Mouse (Mus musculus): ENCODE data around the gene Lgr4. TPM values are rescaled to one million over a fixed set of nuclear protein-coding genes. Genes with fewer than 3 reads are reported as not detected.

The Lgr4 gene
- polyA plus RNA-seq, 1 experiment from 2014 or later = 8.1 TPM

GRCm38 (mm10) chr2:109904171-109904821 lies 13.2 kb upstream of the Lgr4 start:
- Histone ChIP-seq H3K9ac (no peak overlapping the region), H3K36me3 (replicated peaks) (peaks cover 7% of the 10 kb centered on the region; the same call in 1 of the 2 replicates), H3K4me1 (no peaks in the 10 kb centered on the region), H3K9me3 (no peaks in the 10 kb centered on the region), H3K27ac (no peak overlapping the region), H3K4me3 (no peak overlapping the region), H3K27me3 (replicated peaks) (no peaks in the 10 kb centered on the region), H3K4me2 (no peak overlapping the region)
- under 1% methylated on average over 7 of the region's 7 CpGs for WGBS
- ATAC-seq (replicated peaks) = peak; percentile 83

GRCm38 (mm10) chr2:109909122-109909521 lies 8.3 kb upstream of the Lgr4 start:
- Histone ChIP-seq H3K4me1 (no peaks in the 10 kb centered on the region), H3K9me3 (no peaks in the 10 kb centered on the region), H3K9ac (no peak overlapping the region), H3K27ac (no peak overlapping the region), H3K4me2 (no peak overlapping the region), H3K36me3 (replicated peaks) (no peaks in the 10 kb centered on the region), H3K27me3 (replicated peaks) (no peaks in the 10 kb centered on the region), H3K4me3 (no peak overlapping the region)
- WGBS = 75% methylated on average over 2 of the region's 2 CpGs
- ATAC-seq (replicated peaks) = no peak

- ATAC-seq (replicated peaks) = no peak
- no peaks in the 10 kb centered on the region for H3K9me3 ChIP-seq
- no peak overlapping the region for H3K9ac ChIP-seq
- H3K4me2 ChIP-seq = no peak overlapping the region
- H3K36me3 ChIP-seq (replicated peaks) = no peaks in the 10 kb centered on the region
- H3K27ac ChIP-seq = no peak overlapping the region
- no peaks in the 10 kb centered on the region for H3K4me1 ChIP-seq
- no peaks in the 10 kb centered on the region for H3K27me3 ChIP-seq (replicated peaks)
- no peak overlapping the region for H3K4me3 ChIP-seq
- WGBS = 91% methylated on average over 8 of the region's 8 CpGs
Observed at GRCm38 (mm10) chr2:109912216-109912615, 5.2 kb upstream of the Lgr4 start.

- Histone ChIP-seq H3K4me2 (no peak overlapping the region), H3K27ac (no peak overlapping the region), H3K36me3 (replicated peaks) (no peaks in the 10 kb centered on the region), H3K27me3 (replicated peaks) (no peaks in the 10 kb centered on the region), H3K9ac (no peak overlapping the region), H3K4me1 (no peaks in the 10 kb centered on the region), H3K4me3 (no peak overlapping the region), H3K9me3 (no peaks in the 10 kb centered on the region)
- no peak for ATAC-seq (replicated peaks)
- 88% methylated on average over 12 of the region's 12 CpGs for WGBS
Observed at GRCm38 (mm10) chr2:109912766-109913165, 4.7 kb upstream of the Lgr4 start.

GRCm38 (mm10) chr2:109913241-109913640 lies 4.2 kb upstream of the Lgr4 start:
- Histone ChIP-seq H3K4me3 (no peak overlapping the region), H3K36me3 (replicated peaks) (no peaks in the 10 kb centered on the region), H3K4me2 (no peak overlapping the region), H3K9ac (no peak overlapping the region), H3K27me3 (replicated peaks) (no peaks in the 10 kb centered on the region), H3K9me3 (no peaks in the 10 kb centered on the region), H3K4me1 (peaks cover under 1% of the 10 kb centered on the region; the same call in 1 of the 2 replicates), H3K27ac (no peak overlapping the region)
- ATAC-seq (replicated peaks) = no peak
- 63% methylated on average over 8 of the region's 8 CpGs for WGBS

GRCm38 (mm10) chr2:109914601-109915000 lies 2.8 kb upstream of the Lgr4 start:
- Histone ChIP-seq H3K9ac (no peak overlapping the region), H3K4me3 (no peak overlapping the region), H3K9me3 (no peaks in the 10 kb centered on the region), H3K4me2 (no peak overlapping the region), H3K27me3 (replicated peaks) (no peaks in the 10 kb centered on the region), H3K27ac (no peak overlapping the region), H3K36me3 (replicated peaks) (no peaks in the 10 kb centered on the region), H3K4me1 (peaks cover 14% of the 10 kb centered on the region)
- no peak for ATAC-seq (replicated peaks)

- ATAC-seq (replicated peaks) = no peak
- Histone ChIP-seq H3K27me3 (replicated peaks) (no peaks in the 10 kb centered on the region), H3K27ac (peak overlapping the region; percentile 95; the same call in 1 of the 2 replicates), H3K36me3 (replicated peaks) (no peaks in the 10 kb centered on the region), H3K4me2 (peak overlapping the region; percentile 81), H3K4me3 (peak overlapping the region; percentile 96), H3K9ac (peak overlapping the region; percentile 87; the same call in 1 of the 2 replicates), H3K9me3 (no peaks in the 10 kb centered on the region), H3K4me1 (peaks cover 25% of the 10 kb centered on the region)
- 1% methylated on average over 11 of the region's 11 CpGs for WGBS
Observed at GRCm38 (mm10) chr2:109916782-109917495, 508 bp upstream of the Lgr4 start.

GRCm38 (mm10) chr2:109918592-109919262 lies 1.3 kb downstream of the Lgr4 start:
- Histone ChIP-seq H3K4me1 (peaks cover 25% of the 10 kb centered on the region), H3K4me2 (peak overlapping the region; percentile 81), H3K4me3 (peak overlapping the region; percentile 96), H3K36me3 (replicated peaks) (no peaks in the 10 kb centered on the region), H3K27ac (0 out of 2 replicates have a peak overlapping the region, but pooled peaks have one; percentile 95), H3K27me3 (replicated peaks) (no peaks in the 10 kb centered on the region), H3K9me3 (no peaks in the 10 kb centered on the region), H3K9ac (peak overlapping the region; percentile 87)
- 0 out of 2 replicates have a peak, but pooled peaks have one; percentile 2 for ATAC-seq (replicated peaks)
- WGBS = 7% methylated on average over 22 of the region's 22 CpGs

GRCm38 (mm10) chr2:109920471-109920870 lies 3.0 kb downstream of the Lgr4 start:
- Histone ChIP-seq H3K4me3 (no peak overlapping the region), H3K9ac (no peak overlapping the region), H3K4me1 (peaks cover 25% of the 10 kb centered on the region), H3K9me3 (no peaks in the 10 kb centered on the region), H3K36me3 (replicated peaks) (no peaks in the 10 kb centered on the region), H3K4me2 (peak overlapping the region; percentile 81), H3K27me3 (replicated peaks) (no peaks in the 10 kb centered on the region), H3K27ac (no peak overlapping the region)
- ATAC-seq (replicated peaks) = no peak
- WGBS = 71% methylated on average over 7 of the region's 7 CpGs

GRCm38 (mm10) chr2:109921298-109922035 lies 4.0 kb downstream of the Lgr4 start:
- H3K4me3 ChIP-seq = no peak overlapping the region
- no peak overlapping the region for H3K27ac ChIP-seq
- WGBS = 69% methylated on average over 8 of the region's 8 CpGs
- H3K9ac ChIP-seq = no peak overlapping the region
- H3K4me2 ChIP-seq = no peak overlapping the region
- H3K27me3 ChIP-seq (replicated peaks) = no peaks in the 10 kb centered on the region
- H3K36me3 ChIP-seq (replicated peaks) = no peaks in the 10 kb centered on the region
- H3K4me1 ChIP-seq = peaks cover 25% of the 10 kb centered on the region
- H3K9me3 ChIP-seq = no peaks in the 10 kb centered on the region
- no peak for ATAC-seq (replicated peaks)

GRCm38 (mm10) chr2:109922306-109922705 lies 4.9 kb downstream of the Lgr4 start:
- H3K9me3 ChIP-seq = no peaks in the 10 kb centered on the region
- WGBS = 90% methylated on average over 3 of the region's 3 CpGs
- no peak for ATAC-seq (replicated peaks)
- H3K9ac ChIP-seq = no peak overlapping the region
- H3K4me1 ChIP-seq = peaks cover 25% of the 10 kb centered on the region
- no peak overlapping the region for H3K4me3 ChIP-seq
- no peaks in the 10 kb centered on the region for H3K36me3 ChIP-seq (replicated peaks)
- no peak overlapping the region for H3K4me2 ChIP-seq
- no peaks in the 10 kb centered on the region for H3K27me3 ChIP-seq (replicated peaks)
- H3K27ac ChIP-seq = no peak overlapping the region

- Histone ChIP-seq H3K27ac (no peak overlapping the region), H3K27me3 (replicated peaks) (no peaks in the 10 kb centered on the region), H3K4me1 (peaks cover 25% of the 10 kb centered on the region), H3K36me3 (replicated peaks) (no peaks in the 10 kb centered on the region), H3K9me3 (no peaks in the 10 kb centered on the region), H3K4me3 (no peak overlapping the region), H3K4me2 (no peak overlapping the region), H3K9ac (no peak overlapping the region)
- no peak for ATAC-seq (replicated peaks)
- 66% methylated on average over 3 of the region's 3 CpGs for WGBS
Observed at GRCm38 (mm10) chr2:109923031-109923430, 5.6 kb downstream of the Lgr4 start.
